Mouse (Mus musculus) kidney, embryonic 16.5 days (tissue): ENCODE data around the gene Yeats4. TPM values are rescaled to one million over a fixed set of nuclear protein-coding genes. Genes with fewer than 3 reads are reported as not detected.
A peak's percentile ranks its signal among the peaks of the same experiment; 100 is the strongest.
"Not testable (repeated sequence)": the region's sequence is repeated elsewhere in the genome, so short reads cannot be mapped to it uniquely, and the experiment has no call there.

Source experiments
- ATAC-seq: fragments of 200-750 bp; cut with Nextera tagmentation; 2 replicates; pipeline ENCODE4 v1.8.0; 2017; ENCODE audit warnings: moderate TSS enrichment; ENCODE audit not compliant: low FRiP score, low TSS enrichment
- H3K27ac ChIP-seq: fragments of 300-500 bp; sonication (generic); 2 replicates; pipeline ENCODE4 v1.5.1; 2014; ENCODE audit warnings: low read length
- H3K27me3 ChIP-seq: fragments of 300-500 bp; sonication (generic); 2 replicates; pipeline ENCODE4 v1.6.1; 2014; ENCODE audit warnings: low read length, control low read depth, mixed read lengths; ENCODE audit not compliant: insufficient read depth
- H3K36me3 ChIP-seq: fragments of 300-500 bp; sonication (generic); 2 replicates; pipeline ENCODE4 v1.6.1; 2014; ENCODE audit warnings: low read length, control low read depth, mixed read lengths; ENCODE audit not compliant: insufficient read depth
- H3K4me1 ChIP-seq: fragments of 300-500 bp; sonication (generic); 2 replicates; pipeline ENCODE4 v1.6.1; 2014; ENCODE audit warnings: low read length, control low read depth, mixed read lengths; ENCODE audit not compliant: insufficient read depth
- H3K4me2 ChIP-seq: fragments of 300-500 bp; sonication (generic); replicated peaks from 2 replicates; pipeline ENCODE4 v1.6.1; 2014; ENCODE audit warnings: low read depth, low read length
- H3K4me3 ChIP-seq: fragments of 300-500 bp; sonication (generic); 2 replicates; pipeline ENCODE4 v1.5.1; 2014; ENCODE audit warnings: mild to moderate bottlenecking, low read length
- H3K9ac ChIP-seq: fragments of 300-500 bp; sonication (generic); replicated peaks from 2 replicates; pipeline ENCODE4 v1.6.1; 2014; ENCODE audit warnings: low read length
- H3K9me3 ChIP-seq: fragments of 300-500 bp; sonication (generic); 2 replicates; pipeline ENCODE4 v1.6.1; 2016; ENCODE audit warnings: low read length, control low read depth
- WGBS: fragments of 180-500 bp; shearing (Covaris S2); extraction: QIAGEN DNeasy Blood & Tissue Kit; methylation state at CpG from one replicate; pipeline ENCODE4 v1.1.7; 2014; 5-methylcytosine and 5-hydroxymethylcytosine counted together
- polyA plus RNA-seq: library from polyadenylated mRNA; unstranded; fragments of >200 nt; fragmentation: Nextera tagmentation; extraction: Ambion mirVana; gene quantifications from 2 replicates; pipeline ENCODE4 v1.2.1, GENCODE M21; 2015

The Yeats4 gene
- polyA plus RNA-seq, 1 experiment from 2014 or later = 70.7 TPM

- WGBS = 73% methylated on average over 3 of the region's 3 CpGs
- Histone ChIP-seq H3K9ac (0 out of 2 replicates have a peak overlapping the region, but pooled peaks have one; percentile 9), H3K4me1 (peaks cover 14% of the 10 kb centered on the region; the same call in 1 of the 2 replicates), H3K4me2 (peak overlapping the region; percentile 92), H3K4me3 (no peak overlapping the region), H3K36me3 (peaks cover 41% of the 10 kb centered on the region), H3K27me3 (no peaks in the 10 kb centered on the region), H3K27ac (no peak overlapping the region), H3K9me3 (no peaks in the 10 kb centered on the region)
- no peak for ATAC-seq
Measured at GRCm38 (mm10) chr10:117222821-117223220, 1.5 kb downstream of the Yeats4 start.

GRCm38 (mm10) chr10:117218351-117218750 is 6.0 kb downstream of the Yeats4 start:
- Histone ChIP-seq H3K36me3 (peaks cover 79% of the 10 kb centered on the region), H3K4me3 (no peak overlapping the region), H3K4me2 (no peak overlapping the region), H3K9ac (no peak overlapping the region), H3K27me3 (no peaks in the 10 kb centered on the region), H3K4me1 (peaks cover 7% of the 10 kb centered on the region; the same call in 1 of the 2 replicates), H3K9me3 (no peaks in the 10 kb centered on the region), H3K27ac (no peak overlapping the region)
- ATAC-seq = no peak
- WGBS = 96% methylated on average over 8 of the region's 8 CpGs

GRCm38 (mm10) chr10:117217246-117217840 is 7.0 kb downstream of the Yeats4 start:
- 0 out of 2 replicates have a peak, but pooled peaks have one; percentile 20 for ATAC-seq
- H3K4me2 ChIP-seq = no peak overlapping the region
- no peaks in the 10 kb centered on the region for H3K27me3 ChIP-seq
- WGBS = 81% methylated on average over 20 of the region's 20 CpGs
- no peaks in the 10 kb centered on the region for H3K4me1 ChIP-seq
- no peak overlapping the region for H3K4me3 ChIP-seq
- H3K36me3 ChIP-seq = peaks cover 82% of the 10 kb centered on the region
- no peak overlapping the region for H3K27ac ChIP-seq
- no peak overlapping the region for H3K9ac ChIP-seq
- H3K9me3 ChIP-seq = no peaks in the 10 kb centered on the region

GRCm38 (mm10) chr10:117216793-117217192 is 7.5 kb downstream of the Yeats4 start:
- H3K4me3 ChIP-seq = no peak overlapping the region
- ATAC-seq = no peak
- no peaks in the 10 kb centered on the region for H3K27me3 ChIP-seq
- H3K9ac ChIP-seq = no peak overlapping the region
- WGBS = 73% methylated on average over 5 of the region's 5 CpGs
- H3K9me3 ChIP-seq = no peaks in the 10 kb centered on the region
- H3K27ac ChIP-seq = no peak overlapping the region
- no peak overlapping the region for H3K4me2 ChIP-seq
- peaks cover 77% of the 10 kb centered on the region for H3K36me3 ChIP-seq
- H3K4me1 ChIP-seq = no peaks in the 10 kb centered on the region

- no peak for ATAC-seq
- Histone ChIP-seq H3K9ac (no peak overlapping the region), H3K36me3 (peaks cover 71% of the 10 kb centered on the region), H3K4me1 (no peaks in the 10 kb centered on the region), H3K27me3 (no peaks in the 10 kb centered on the region), H3K27ac (no peak overlapping the region), H3K4me3 (no peak overlapping the region), H3K9me3 (no peaks in the 10 kb centered on the region), H3K4me2 (no peak overlapping the region)
- 92% methylated on average over 9 of the region's 9 CpGs for WGBS
Measured at GRCm38 (mm10) chr10:117216132-117216495, 8.2 kb downstream of the Yeats4 start.

- H3K4me3 ChIP-seq = no peak overlapping the region
- H3K9me3 ChIP-seq = no peaks in the 10 kb centered on the region
- no peak overlapping the region for H3K9ac ChIP-seq
- H3K4me2 ChIP-seq = no peak overlapping the region
- no peak overlapping the region for H3K27ac ChIP-seq
- no peaks in the 10 kb centered on the region for H3K4me1 ChIP-seq
- no peak for ATAC-seq
- H3K27me3 ChIP-seq = no peaks in the 10 kb centered on the region
- 90% methylated on average over 25 of the region's 25 CpGs for WGBS
- peaks cover 67% of the 10 kb centered on the region for H3K36me3 ChIP-seq
Measured at GRCm38 (mm10) chr10:117215409-117216131, 8.7 kb downstream of the Yeats4 start.

GRCm38 (mm10) chr10:117211023-117211422 is 13.3 kb downstream of the Yeats4 start:
- WGBS = 87% methylated on average over 6 of the region's 6 CpGs
- ATAC-seq = no peak
- Histone ChIP-seq H3K9ac (no peak overlapping the region), H3K9me3 (no peaks in the 10 kb centered on the region), H3K4me3 (no peak overlapping the region), H3K27ac (no peak overlapping the region), H3K36me3 (peaks cover 27% of the 10 kb centered on the region), H3K4me1 (no peaks in the 10 kb centered on the region), H3K27me3 (no peaks in the 10 kb centered on the region), H3K4me2 (no peak overlapping the region)

GRCm38 (mm10) chr10:117209469-117209938 is 14.8 kb downstream of the Yeats4 start:
- peak overlapping the region; percentile 36 for H3K4me3 ChIP-seq
- no peaks in the 10 kb centered on the region for H3K4me1 ChIP-seq
- 14% methylated on average over 11 of the region's 11 CpGs for WGBS
- H3K9me3 ChIP-seq = no peaks in the 10 kb centered on the region
- H3K27me3 ChIP-seq = no peaks in the 10 kb centered on the region
- no peak overlapping the region for H3K27ac ChIP-seq
- peaks cover 12% of the 10 kb centered on the region; the same call in 1 of the 2 replicates for H3K36me3 ChIP-seq
- H3K4me2 ChIP-seq = peak overlapping the region; percentile 53
- peak overlapping the region; percentile 49; the same call in 1 of the 2 replicates for H3K9ac ChIP-seq
- peak; percentile 81 for ATAC-seq

- not testable (repeated sequence) for H3K27ac ChIP-seq, H3K4me3 ChIP-seq, H3K4me2 ChIP-seq, ATAC-seq, H3K9me3 ChIP-seq, H3K9ac ChIP-seq, H3K4me1 ChIP-seq, H3K36me3 ChIP-seq, H3K27me3 ChIP-seq
- WGBS = 85% methylated on average over 4 of the region's 6 CpGs
Measured at GRCm38 (mm10) chr10:117208787-117209186, 15.5 kb downstream of the Yeats4 start.

- Histone ChIP-seq H3K4me3 (peak overlapping the region; percentile 18; the same call in 1 of the 2 replicates), H3K36me3 (peaks cover 5% of the 10 kb centered on the region; the same call in 1 of the 2 replicates), H3K9ac (no peak overlapping the region), H3K9me3 (no peaks in the 10 kb centered on the region), H3K27ac (no peak overlapping the region), H3K27me3 (no peaks in the 10 kb centered on the region), H3K4me2 (peak overlapping the region; percentile 26; the same call in 1 of the 2 replicates), H3K4me1 (no peaks in the 10 kb centered on the region)
- whole genome bisulfite sequencing = 48% methylated on average over 15 of the region's 15 CpGs
- no peak; the same call in 1 of the 2 replicates for ATAC-seq
Measured at GRCm38 (mm10) chr10:117208221-117208620, 16.1 kb downstream of the Yeats4 start.
